Mouse (Mus musculus) hindbrain, embryonic 11.5 days (tissue): ENCODE results near the gene Traf3ip2. TPM values are rescaled to one million over a fixed set of nuclear protein-coding genes. Genes with fewer than 3 reads are reported as not detected.

ENCODE experiments used
- ATAC-seq: fragments of 200-750 bp; cut with Nextera tagmentation; 2 replicates; pipeline ENCODE4 v1.8.0; 2017; ENCODE audit warnings: mild to moderate bottlenecking, moderate TSS enrichment, moderate library complexity; ENCODE audit not compliant: low FRiP score
- DNase-seq: peaks from one replicate; pipeline ENCODE4 v3.0.0-alpha.2; 2015; ENCODE audit warnings: low spot score
- H3K27ac ChIP-seq: fragments of 300-500 bp; sonication (generic); 2 replicates; pipeline ENCODE4 v1.5.1; 2014; ENCODE audit warnings: mild to moderate bottlenecking, low read depth, low read length
- H3K27me3 ChIP-seq: fragments of 300-500 bp; sonication (generic); 2 replicates; pipeline ENCODE4 v1.6.1; 2014; ENCODE audit warnings: mild to moderate bottlenecking, low read length, moderate library complexity, mixed read lengths; ENCODE audit not compliant: control insufficient read depth, insufficient read depth
- H3K36me3 ChIP-seq: fragments of 300-500 bp; sonication (generic); 2 replicates; pipeline ENCODE4 v1.6.1; 2014; ENCODE audit warnings: mild to moderate bottlenecking, low read length, moderate library complexity, mixed read lengths; ENCODE audit not compliant: control insufficient read depth, insufficient read depth
- H3K4me1 ChIP-seq: fragments of 300-500 bp; sonication (generic); replicated peaks from 2 replicates; pipeline ENCODE4 v1.6.1; 2014; ENCODE audit warnings: low read length, mixed read lengths; ENCODE audit not compliant: control insufficient read depth, insufficient read depth
- H3K4me2 ChIP-seq: fragments of 300-500 bp; sonication (generic); replicated peaks from 2 replicates; pipeline ENCODE4 v1.6.1; 2014; ENCODE audit warnings: mild to moderate bottlenecking, low read depth, low read length
- H3K4me3 ChIP-seq: fragments of 300-500 bp; sonication (generic); 2 replicates; pipeline ENCODE4 v1.5.1; 2014; ENCODE audit warnings: low read depth, low read length
- H3K9ac ChIP-seq: fragments of 300-500 bp; sonication (generic); 2 replicates; pipeline ENCODE4 v1.6.1; 2014; ENCODE audit warnings: low read depth, low read length
- H3K9me3 ChIP-seq: fragments of 300-500 bp; sonication (generic); 2 replicates; pipeline ENCODE4 v1.6.1; 2016; ENCODE audit warnings: low read length; ENCODE audit not compliant: control insufficient read depth
- WGBS: fragments of 180-500 bp; shearing (Covaris S2); extraction: QIAGEN DNeasy Blood & Tissue Kit; methylation state at CpG from one replicate; pipeline ENCODE4 v1.1.7; 2014; 5-methylcytosine and 5-hydroxymethylcytosine counted together
- polyA plus RNA-seq: library from polyadenylated mRNA; unstranded; fragments of >200 nt; fragmentation: Nextera tagmentation; extraction: Ambion mirVana; gene quantifications from 2 replicates; pipeline ENCODE4 v1.2.1, GENCODE M21; 2014

Traf3ip2 gene
- polyA plus RNA-seq, 1 experiment from 2014 or later: 5.6 TPM

- no peak overlapping the region for H3K4me3 ChIP-seq
- H3K4me1 ChIP-seq: no peaks in the 10 kb centered on the region
- no peak overlapping the region for H3K9ac ChIP-seq
- no peak for DNase-seq
- no peaks in the 10 kb centered on the region for H3K36me3 ChIP-seq
- no peak overlapping the region for H3K4me2 ChIP-seq
- H3K9me3 ChIP-seq: no peaks in the 10 kb centered on the region
- H3K27ac ChIP-seq: no peak overlapping the region
- no peaks in the 10 kb centered on the region for H3K27me3 ChIP-seq
- WGBS: 89% methylated on average over 5 of the region's 5 CpGs
- ATAC-seq: no peak
Observed at GRCm38 (mm10) chr10:39620626-39621025, 7.9 kb downstream of the Traf3ip2 start.

- H3K9ac ChIP-seq: no peak overlapping the region
- no peaks in the 10 kb centered on the region for H3K36me3 ChIP-seq
Observed at GRCm38 (mm10) chr10:39623806-39624205, 11.1 kb downstream of the Traf3ip2 start.

GRCm38 (mm10) chr10:39624837-39625625 is 12.3 kb downstream of the Traf3ip2 start:
- DNase-seq: no peak
- no peak overlapping the region for H3K9ac ChIP-seq
- WGBS: 64% methylated on average over 12 of the region's 12 CpGs

More at GRCm38 (mm10) chr10:39623806-39624205, 11.1 kb downstream of the Traf3ip2 start:
- no peaks in the 10 kb centered on the region for H3K9me3 ChIP-seq
- no peaks in the 10 kb centered on the region for H3K4me1 ChIP-seq
- ATAC-seq (no peak), DNase-seq (no peak)
- 70% methylated on average over 6 of the region's 6 CpGs for WGBS
- no peaks in the 10 kb centered on the region for H3K27me3 ChIP-seq
- H3K4me3 ChIP-seq: no peak overlapping the region
- H3K27ac ChIP-seq: no peak overlapping the region
- no peak overlapping the region for H3K4me2 ChIP-seq

GRCm38 (mm10) chr10:39625626-39626260 is 13.0 kb downstream of the Traf3ip2 start:
- no peak for ATAC-seq
- H3K4me3 ChIP-seq: no peak overlapping the region
- no peak overlapping the region for H3K4me2 ChIP-seq
- no peaks in the 10 kb centered on the region for H3K9me3 ChIP-seq
- no peak for DNase-seq
- no peak overlapping the region for H3K27ac ChIP-seq
- H3K27me3 ChIP-seq: no peaks in the 10 kb centered on the region
- no peaks in the 10 kb centered on the region for H3K36me3 ChIP-seq
- no peak overlapping the region for H3K9ac ChIP-seq
- 82% methylated on average over 11 of the region's 11 CpGs for WGBS
- H3K4me1 ChIP-seq: no peaks in the 10 kb centered on the region

More at GRCm38 (mm10) chr10:39624837-39625625, 12.3 kb downstream of the Traf3ip2 start:
- H3K4me3 ChIP-seq: no peak overlapping the region
- no peaks in the 10 kb centered on the region for H3K36me3 ChIP-seq
- no peaks in the 10 kb centered on the region for H3K4me1 ChIP-seq
- H3K27me3 ChIP-seq: no peaks in the 10 kb centered on the region
- H3K4me2 ChIP-seq: no peak overlapping the region
- no peak overlapping the region for H3K27ac ChIP-seq
- ATAC-seq: no peak
- no peaks in the 10 kb centered on the region for H3K9me3 ChIP-seq

GRCm38 (mm10) chr10:39626376-39626775 is 13.6 kb downstream of the Traf3ip2 start:
- ATAC-seq (no peak), DNase-seq (no peak)
- Histone ChIP-seq H3K4me2 (no peak overlapping the region), H3K27ac (no peak overlapping the region), H3K27me3 (no peaks in the 10 kb centered on the region), H3K9ac (no peak overlapping the region), H3K4me3 (no peak overlapping the region), H3K9me3 (no peaks in the 10 kb centered on the region), H3K4me1 (0 out of 2 replicates have a peak, but pooled peaks cover 3% of the 10 kb centered on the region), H3K36me3 (no peaks in the 10 kb centered on the region)
- WGBS: 86% methylated on average over 12 of the region's 12 CpGs

- H3K36me3 ChIP-seq: no peaks in the 10 kb centered on the region
- no peak for DNase-seq
- 0 out of 2 replicates have a peak, but pooled peaks cover 3% of the 10 kb centered on the region for H3K4me1 ChIP-seq
- WGBS: 36% methylated on average over 10 of the region's 10 CpGs
- no peaks in the 10 kb centered on the region for H3K27me3 ChIP-seq
- H3K4me2 ChIP-seq: no peak overlapping the region
- no peak overlapping the region for H3K27ac ChIP-seq
- no peak overlapping the region for H3K4me3 ChIP-seq
- no peak overlapping the region for H3K9ac ChIP-seq
- ATAC-seq: no peak
- H3K9me3 ChIP-seq: no peaks in the 10 kb centered on the region
Observed at GRCm38 (mm10) chr10:39628799-39629517, 16.2 kb downstream of the Traf3ip2 start.

- H3K4me3 ChIP-seq: no peak overlapping the region
- H3K27ac ChIP-seq: no peak overlapping the region
- H3K4me2 ChIP-seq: no peak overlapping the region
- WGBS: 67% methylated on average over 18 of the region's 18 CpGs
- no peak overlapping the region for H3K9ac ChIP-seq
- no peaks in the 10 kb centered on the region for H3K27me3 ChIP-seq
- no peak for ATAC-seq
- 0 out of 2 replicates have a peak, but pooled peaks cover 3% of the 10 kb centered on the region for H3K4me1 ChIP-seq
- no peaks in the 10 kb centered on the region for H3K9me3 ChIP-seq
- no peak for DNase-seq
- H3K36me3 ChIP-seq: no peaks in the 10 kb centered on the region
Observed at GRCm38 (mm10) chr10:39629746-39630552, 17.2 kb downstream of the Traf3ip2 start.

- Histone ChIP-seq H3K9me3 (no peaks in the 10 kb centered on the region), H3K36me3 (no peaks in the 10 kb centered on the region), H3K27ac (no peak overlapping the region), H3K4me1 (0 out of 2 replicates have a peak, but pooled peaks cover 3% of the 10 kb centered on the region), H3K4me3 (no peak overlapping the region), H3K27me3 (no peaks in the 10 kb centered on the region), H3K4me2 (no peak overlapping the region), H3K9ac (no peak overlapping the region)
- ATAC-seq (no peak), DNase-seq (no peak)
- 39% methylated on average over 6 of the region's 6 CpGs for WGBS
Observed at GRCm38 (mm10) chr10:39630811-39631210, 18.1 kb downstream of the Traf3ip2 start.
